Mouse (Mus musculus): ENCODE data around the gene Hyal2.
A peak's percentile ranks its signal among the peaks of the same experiment; 100 is the strongest.

Gene Hyal2

DNA sequence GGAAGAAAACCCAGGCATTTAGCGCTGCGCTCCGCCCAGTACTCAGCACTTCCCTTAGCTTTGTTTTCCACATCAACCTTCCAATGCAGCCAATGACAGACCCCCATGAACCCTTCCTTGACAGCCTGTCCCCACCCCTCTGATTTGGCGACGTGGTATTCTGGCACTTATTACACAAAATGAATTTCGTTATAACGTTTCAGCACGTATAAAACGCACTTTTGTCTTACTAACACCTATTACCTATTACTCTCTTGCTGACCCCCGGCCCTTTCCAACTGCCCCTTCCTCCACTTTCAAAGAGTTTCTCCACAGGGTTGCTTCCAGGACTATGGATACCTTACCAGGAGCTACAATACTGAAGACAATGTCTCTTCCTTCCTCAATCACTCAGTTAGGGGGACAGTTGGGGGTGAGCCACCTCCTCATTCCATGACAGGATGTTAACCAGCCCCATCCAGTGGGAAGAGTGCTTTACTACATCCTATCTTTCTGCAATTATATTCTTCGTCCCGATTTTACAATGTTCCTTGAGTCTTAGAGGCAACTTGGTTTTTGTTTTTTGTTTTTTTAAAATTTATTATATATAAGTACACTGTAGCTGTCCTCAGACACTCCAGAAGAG lies 45.3 kb downstream of the Hyal2 start:
- no peak for DNase-seq

DNA sequence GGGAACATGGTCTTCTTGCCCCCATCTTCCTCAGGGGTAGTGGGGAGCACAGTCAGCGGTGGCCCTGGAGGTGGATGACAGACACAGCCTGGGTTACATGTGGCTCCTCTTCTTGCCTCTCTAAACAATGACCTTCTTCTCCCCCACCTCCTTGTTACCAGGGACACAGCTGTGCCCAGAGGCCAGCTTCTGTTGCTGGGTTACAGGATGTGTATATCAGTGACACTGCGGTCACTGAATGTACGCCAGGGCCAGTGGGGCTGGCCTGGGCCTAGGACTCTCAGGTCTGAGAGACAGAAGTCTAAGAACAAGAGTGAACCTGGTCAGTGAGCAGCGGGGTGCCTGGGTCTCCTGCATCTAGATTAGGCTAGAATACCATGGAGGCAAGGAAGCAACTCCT lies 47.3 kb downstream of the Hyal2 start:
- no peak for DNase-seq

DNA sequence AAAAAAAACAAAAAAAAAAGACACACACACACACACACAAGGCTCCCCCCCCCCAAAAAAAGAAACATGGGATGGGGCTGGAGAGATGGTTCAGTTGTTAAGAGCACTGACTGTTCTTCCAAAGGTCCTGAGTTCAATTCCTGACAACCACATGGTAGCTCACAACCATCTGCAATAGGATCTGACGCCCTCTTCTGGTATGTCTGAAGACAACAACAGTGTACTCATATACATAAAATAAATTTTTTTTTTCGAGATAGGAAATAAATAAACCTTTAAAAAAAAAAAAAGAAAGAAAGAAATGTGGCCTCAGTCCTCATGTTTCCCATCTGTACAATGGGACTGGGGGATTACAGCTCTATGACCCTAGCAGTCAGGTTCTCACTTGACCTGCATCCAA lies 49.7 kb downstream of the Hyal2 start:
- DNase-seq, result no peak

DNA sequence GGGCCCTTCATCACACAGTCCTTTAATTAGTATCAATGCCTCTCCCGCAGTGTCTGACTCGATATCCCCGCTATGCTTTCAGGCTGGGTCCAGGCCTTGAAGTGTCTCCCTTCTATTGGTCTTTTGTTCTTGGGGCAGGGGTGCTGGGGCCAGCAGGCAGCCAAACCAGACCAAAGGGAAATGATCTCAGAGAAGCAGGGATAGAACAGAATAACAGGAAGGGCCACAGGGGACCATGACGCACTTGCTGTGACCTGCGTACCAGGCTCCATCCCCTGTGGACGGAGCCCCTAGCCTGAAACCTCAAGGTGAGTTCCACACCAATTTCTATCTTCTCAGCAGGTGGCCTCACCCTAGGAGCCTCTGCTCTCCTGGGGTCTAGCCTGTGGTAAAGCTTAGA lies 50.4 kb downstream of the Hyal2 start:
- DNase-seq, result no peak

DNA sequence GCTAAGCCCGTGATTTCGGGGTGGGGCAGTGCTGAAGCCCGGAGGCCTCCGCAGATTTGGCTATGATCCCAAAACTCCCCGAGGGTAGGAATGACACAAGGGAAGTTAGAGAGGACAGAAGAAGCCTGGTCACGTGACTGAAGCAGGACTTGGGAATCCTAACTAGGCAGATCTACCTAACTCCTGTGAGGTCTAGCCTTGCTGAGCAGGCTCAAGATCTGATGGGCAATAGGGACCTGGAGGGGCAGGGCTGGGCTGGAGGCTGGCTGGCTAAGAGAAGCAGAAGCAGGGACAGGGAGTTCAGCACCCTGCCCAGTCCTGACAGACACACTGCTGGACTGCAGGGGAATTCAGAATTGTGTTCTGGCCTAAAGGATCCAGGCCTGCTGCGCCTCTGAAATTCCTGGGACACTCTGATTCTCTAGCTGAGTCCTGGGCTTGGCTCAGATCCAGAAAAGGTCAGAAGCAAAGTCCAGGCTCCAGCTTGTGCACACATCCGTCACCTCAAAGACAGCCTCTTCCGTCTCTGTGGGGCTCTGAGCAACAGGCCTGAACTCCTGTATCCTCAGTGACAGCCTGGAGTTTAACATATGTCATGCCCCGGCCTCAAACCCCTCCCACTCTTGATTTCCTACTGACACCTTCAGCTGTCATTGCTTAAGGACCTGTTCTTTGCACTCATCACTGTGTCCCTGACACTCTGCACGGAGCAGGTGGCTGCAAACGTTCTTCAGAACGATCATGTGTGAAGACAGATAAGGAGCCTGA lies 51.2 kb downstream of the Hyal2 start:
- peak; percentile 90 to 93 for DNase-seq

DNA sequence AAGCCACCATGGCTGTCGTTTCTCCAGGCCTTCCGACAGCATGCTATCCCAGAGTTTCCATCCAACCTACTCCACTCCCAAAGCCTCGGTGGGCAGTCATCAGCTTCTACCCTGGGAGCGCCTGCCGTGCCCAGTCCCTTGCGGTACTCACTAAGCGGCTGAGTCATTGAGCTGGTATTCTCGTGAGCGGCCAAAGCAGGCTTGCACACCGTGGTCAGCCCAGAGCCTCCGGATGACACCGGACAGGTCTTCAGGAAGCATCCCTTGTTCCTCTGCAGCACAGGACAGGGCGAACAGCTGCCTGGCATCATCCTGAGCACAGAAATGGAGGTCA lies 51.8 kb downstream of the Hyal2 start:
- no peak for DNase-seq

DNA sequence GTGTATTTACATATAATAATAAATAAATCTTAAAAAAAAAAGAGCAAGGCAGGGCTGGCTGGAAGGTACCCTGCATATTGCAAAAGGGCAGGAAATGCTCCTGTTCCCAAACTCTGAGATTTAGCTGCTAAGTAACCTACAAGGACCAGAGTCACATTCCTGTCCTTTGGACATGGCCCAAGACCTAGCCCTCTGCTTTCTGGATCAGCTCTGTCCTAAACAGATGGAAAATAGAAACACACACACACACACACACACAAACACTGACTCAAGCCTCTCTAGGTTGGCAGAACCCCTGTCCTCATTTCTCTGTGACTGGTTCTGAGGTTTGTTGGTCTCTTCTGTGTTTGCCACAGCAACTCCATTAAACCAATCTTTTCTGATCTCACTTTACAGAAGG lies 53.2 kb downstream of the Hyal2 start:
- peak; percentile 64 to 70 for DNase-seq

Data from kidney, postnatal 25 days (tissue).